Mouse (Mus musculus): ENCODE data around the gene Sh3rf1.

The Sh3rf1 gene

GRCm38 (mm10) chr8:61264881-61265280 lies 41.2 kb downstream of the Sh3rf1 start:
- DNase-seq: no peak

DNA sequence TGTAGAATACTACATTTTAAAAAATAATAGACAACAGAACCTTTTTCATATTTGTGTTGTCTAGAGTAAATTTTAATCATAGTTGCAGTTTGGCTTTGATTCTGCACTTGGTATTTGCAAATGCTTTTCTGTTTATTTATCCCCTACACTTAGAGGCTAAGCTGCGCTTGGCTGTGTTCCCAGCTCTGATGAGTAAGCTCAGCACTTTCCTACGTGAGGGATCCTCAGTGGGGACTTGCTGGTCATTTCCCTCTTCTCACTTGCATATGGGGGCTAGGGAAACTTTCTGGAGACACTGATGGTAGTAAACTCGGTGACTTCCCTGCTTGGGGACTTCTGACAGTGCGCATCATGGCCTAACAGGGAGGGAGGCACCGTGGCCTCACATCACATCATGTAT lies 41.7 kb downstream of the Sh3rf1 start:
- peak; percentile 44 for DNase-seq

DNA sequence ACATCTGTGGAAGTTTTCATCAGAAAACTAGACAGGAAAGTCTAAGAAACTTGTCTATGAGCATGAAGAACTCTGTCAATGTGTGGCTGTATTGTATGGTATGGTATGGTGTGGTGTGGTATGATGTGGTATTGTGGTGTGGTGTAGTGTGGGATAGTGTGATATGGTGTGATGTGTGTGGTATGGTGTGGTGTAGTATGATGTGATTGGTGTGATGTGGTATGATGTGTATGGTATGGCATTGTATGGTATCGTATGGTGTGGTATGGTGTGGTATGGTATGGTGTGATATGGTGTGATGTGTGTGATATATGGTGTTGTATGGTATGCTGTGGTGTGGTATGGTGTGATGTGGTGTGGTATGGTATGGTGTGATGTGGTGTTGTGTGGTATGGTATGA lies 43.4 kb downstream of the Sh3rf1 start:
- no peak for DNase-seq

DNA sequence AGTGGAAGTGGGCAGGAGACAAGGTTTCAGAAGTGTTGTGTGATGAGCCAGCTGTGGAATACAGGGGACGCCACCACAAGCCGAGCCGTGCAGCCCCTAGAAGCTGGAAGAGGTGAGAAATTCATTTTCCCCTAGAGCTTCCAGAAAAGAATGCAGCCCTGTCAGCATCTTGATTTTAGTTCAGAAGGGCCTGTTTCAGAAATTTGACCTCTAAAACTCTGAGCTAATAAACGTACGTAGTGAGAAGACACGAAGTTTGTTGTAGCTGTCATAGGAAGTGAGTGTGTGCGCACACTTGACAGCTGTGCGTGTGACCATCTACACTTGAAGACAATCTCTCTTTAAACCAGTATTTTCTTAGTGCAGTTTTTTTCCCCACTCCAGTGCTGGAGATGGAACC lies 44.0 kb downstream of the Sh3rf1 start:
- DNase-seq: no peak

- no peak for DNase-seq
These were observed 44.7 kb downstream of the Sh3rf1 start for GRCm38 (mm10) chr8:61268233-61268916.

DNA sequence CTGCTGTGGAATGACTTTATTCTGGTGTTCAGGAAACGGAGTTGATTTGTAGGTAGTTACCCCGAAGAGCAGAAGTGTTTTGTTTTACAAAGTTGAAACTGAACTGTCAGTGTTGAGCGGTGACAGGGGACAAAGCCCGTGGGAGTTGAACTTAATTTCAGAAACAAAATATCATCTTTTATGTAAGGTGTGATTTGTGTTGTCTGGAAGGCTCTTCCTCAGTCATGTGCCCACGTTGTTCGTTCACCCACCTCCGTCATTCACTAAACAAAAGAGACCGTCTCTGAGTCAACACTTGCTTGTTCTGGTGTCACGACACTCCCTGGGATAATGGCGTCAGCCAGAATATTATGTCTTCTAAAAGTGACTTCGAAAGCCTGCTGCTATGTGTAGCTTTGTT lies 46.3 kb downstream of the Sh3rf1 start:
- no peak for DNase-seq

GRCm38 (mm10) chr8:61270541-61270940 lies 46.9 kb downstream of the Sh3rf1 start:
- no peak for DNase-seq

- no peak for DNase-seq
These were observed 47.3 kb downstream of the Sh3rf1 start for GRCm38 (mm10) chr8:61270961-61271360.

- DNase-seq: no peak
These were observed 49.2 kb downstream of the Sh3rf1 start for GRCm38 (mm10) chr8:61272838-61273237.

DNA sequence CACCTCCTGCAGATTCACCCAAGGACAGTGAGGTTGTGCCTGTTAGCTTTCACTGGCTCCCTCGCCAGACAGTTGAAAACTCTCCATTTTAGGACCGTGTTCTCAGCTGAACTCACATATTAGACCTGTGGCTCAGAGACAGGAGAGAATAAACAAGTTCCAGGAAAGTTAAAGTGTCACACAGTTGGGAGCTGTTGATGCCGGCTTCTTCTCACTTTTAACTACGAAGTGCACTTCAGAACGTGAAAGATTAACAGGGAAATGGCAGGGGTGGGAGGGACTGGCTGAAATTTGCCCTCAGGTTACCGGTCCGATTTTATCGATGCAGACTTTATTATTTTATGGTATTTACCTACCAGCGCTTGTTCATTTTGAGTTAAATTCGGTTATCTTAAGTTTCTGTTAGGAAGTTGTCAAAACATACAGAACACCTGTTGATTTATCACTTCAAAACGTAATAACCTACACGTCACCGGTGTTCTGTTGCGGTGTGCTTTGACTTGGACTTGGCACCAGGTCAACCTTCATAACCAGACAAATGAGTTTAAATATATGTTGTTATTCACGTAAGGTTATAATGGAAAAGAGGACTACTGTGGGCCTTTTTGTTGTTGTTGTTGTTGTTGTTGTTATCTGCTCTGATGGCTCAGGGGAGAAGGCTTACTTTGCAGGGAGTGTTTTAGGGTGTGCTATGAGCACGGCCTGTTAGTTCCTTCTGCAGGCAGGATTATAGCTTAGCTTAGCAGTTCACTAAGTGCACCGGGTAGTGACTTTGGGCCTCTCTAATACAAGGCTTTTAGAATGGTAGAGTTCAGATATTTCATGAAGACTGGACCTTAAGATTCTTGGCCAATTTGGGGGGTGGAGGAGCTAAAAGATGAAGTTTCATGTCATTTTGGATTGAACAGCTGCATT lies 49.9 kb downstream of the Sh3rf1 start:
- DNase-seq: no peak

DNA sequence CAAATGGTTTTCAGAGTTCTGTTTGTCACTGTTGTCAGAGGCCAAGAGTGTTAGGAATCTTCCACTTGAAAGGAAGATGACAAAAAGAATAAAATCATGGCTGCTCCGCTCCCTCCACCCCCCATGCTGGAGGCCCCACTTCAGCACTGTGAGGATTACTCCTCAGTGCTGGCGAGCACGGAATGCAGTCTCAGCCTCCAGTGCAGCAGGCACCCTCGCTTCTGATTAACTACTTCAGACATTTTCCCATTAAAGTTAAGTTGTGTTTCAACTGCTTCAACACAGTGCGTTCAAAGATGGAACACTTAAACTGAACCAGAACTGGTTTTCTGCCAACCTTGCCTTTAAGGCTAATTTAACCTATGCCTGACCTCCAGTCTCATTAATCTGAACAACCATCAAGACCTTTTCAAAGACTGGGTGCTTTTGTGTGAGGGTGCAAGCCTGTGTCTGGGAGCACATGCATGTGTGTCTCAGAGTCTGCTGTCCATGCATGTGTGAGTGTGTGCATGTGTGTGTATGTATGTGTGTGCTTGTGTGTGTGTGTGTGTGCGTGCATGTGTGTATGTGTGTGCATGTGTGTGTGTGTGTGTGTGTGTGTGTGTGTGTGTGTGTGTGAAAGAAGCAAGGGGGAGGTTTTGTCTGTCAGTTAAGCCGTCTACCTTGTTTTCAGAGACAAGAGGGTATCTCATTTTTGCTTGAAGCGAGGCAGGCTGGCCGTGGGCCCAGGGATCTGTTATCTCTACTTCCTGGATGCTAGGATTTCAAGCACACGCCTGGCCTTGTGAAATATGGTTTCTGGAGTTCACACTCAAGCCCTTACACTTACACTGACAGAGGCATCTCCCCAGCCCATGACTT lies 51.2 kb downstream of the Sh3rf1 start:
- no peak for DNase-seq

DNA sequence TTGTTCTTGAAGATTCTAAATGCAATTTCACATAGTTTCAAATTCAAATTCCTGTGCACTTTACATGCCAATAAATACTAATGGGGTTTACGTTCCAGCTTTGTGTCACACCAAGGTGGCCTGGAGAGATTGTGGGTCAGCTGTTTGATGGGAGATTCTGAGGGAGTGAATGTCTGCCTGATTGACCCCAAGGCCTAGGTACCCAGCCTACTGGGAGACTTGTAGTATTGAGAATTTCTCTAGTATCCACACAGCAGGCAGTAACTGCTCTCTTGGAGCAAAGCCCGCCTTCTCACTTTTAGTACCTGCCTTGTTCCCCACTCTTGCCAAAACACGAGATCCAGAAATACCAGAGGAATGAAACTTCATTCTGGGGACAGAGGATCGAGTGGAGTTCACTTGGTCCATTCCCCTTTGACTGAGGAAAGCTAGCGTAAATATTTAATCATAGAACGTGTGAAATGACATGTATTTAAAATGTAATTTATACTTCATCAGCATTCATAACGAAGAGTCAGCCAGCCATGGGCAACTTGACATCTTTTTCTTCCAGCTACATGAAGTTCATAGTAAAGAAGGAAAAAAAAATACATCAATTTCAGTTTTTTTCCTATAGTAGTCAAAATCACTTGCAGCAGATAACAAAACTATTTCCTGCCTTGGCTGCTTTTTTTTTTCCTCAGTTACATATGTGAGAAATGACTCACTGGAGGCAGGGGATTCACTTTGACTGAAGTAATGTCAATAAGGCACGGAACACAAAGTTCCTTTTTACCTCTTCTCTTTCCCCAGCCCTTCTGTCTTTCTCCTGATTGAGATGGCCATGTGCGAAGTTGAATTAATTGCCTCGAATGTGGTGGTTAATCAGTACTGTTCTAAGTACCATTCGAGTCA lies 52.0 kb downstream of the Sh3rf1 start:
- DNase-seq: no peak

DNA sequence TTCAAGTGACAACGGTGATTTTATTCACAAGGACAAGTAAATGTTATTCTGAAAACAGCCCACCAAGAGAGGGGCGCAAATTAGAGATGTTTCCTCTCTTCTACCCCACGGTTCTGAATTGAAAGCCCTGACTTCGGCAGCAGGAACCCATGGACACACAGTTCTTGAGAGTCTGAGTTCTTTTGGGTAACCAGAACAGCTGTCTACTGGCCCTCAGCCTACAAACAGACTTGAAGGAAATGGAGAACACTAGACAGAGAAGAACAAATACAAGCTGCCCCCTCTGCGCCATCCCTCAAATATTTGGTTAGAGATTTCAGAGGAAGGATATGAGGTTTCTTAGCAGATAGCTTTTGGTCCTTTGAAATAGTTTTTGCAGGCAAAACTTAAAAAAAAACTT lies 52.7 kb downstream of the Sh3rf1 start:
- DNase-seq: no peak

- DNase-seq: no peak
These were observed 55.4 kb downstream of the Sh3rf1 start for GRCm38 (mm10) chr8:61279030-61279429.

GRCm38 (mm10) chr8:61282303-61283168 lies 58.9 kb downstream of the Sh3rf1 start:
- no peak for DNase-seq

DNA sequence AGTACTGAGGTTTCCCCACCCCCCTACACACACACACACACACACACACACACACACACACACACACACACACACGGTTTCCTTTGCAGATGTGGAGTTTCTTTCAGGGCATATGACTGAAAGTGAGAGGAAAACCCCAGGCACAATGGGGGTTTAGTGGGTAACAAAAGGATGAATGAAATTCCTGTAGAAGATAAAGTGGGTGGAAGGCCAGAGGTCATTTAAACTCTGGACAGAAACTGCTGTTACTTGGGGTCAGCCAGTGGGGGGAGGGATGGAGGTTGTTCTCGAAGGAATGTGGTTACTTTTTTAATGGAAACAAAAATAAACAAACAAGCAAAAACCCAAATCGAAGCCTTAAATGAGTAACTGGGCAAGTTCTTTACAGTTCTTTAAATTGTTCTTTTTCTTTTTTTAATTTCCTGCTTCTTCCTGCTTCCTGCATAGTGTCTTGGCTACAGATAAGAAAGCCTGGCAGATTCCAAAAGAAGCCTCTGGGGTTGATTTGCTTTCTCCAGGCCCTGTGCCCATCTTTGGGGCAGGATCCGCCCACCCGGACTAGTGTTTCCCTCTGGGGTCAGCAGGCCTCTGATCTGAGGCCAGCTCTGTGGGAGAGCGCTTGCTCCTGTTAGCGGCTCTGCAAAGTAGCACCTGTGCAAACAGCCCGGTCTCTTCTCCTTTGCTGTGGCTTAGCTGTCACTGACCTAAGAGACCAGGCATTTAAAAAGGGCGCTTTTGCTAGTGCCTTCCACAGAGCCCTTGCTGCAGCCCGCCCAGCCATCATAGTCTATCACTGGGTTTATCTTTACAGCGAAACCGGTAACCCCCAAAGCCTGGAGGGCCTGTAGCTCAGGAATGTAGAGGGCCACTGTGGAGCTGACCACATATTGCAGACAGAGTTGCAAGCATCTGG lies 59.8 kb downstream of the Sh3rf1 start:
- no peak for DNase-seq

DNA sequence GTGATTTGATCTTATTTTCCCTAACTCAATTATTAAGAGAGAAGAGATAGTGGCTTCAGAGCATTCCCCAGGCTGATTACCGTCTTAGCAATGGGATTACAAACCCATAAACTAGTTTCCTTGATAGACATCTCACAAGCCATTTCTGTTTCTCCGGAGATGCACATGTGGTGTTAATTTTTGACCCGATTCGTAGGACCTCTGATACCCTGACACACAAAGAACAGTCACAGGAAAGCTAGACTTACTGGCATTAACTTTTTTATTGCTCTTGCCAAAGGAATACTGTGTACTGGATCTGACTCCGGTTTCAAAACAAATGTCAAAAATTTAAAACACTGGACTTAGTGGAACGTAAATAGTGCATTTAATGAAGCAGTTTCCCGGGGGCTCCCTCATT lies 62.2 kb downstream of the Sh3rf1 start:
- DNase-seq: no peak

- DNase-seq: no peak
These were observed 62.7 kb downstream of the Sh3rf1 start for GRCm38 (mm10) chr8:61286394-61286793.

- DNase-seq: no peak
These were observed 63.2 kb downstream of the Sh3rf1 start for GRCm38 (mm10) chr8:61286795-61287385.
